Mouse (Mus musculus): Measurements from ENCODE around the gene Nacc1. TPM values are rescaled to one million over a fixed set of nuclear protein-coding genes. Genes with fewer than 3 reads are reported as not detected.

Nacc1 gene
- 10 to 100 TPM; 91.8 to 93.9 TPM for total RNA-seq (2021)
- long read RNA-seq, experiment 1, full-length matches to known transcripts, result 32 of 71 reads
- long read RNA-seq, experiment 1, partial matches to known transcripts, result 0 of 71 reads
- long read RNA-seq, experiment 1, other reads (novel, unspliced or antisense), result 39 of 71 reads
- long read RNA-seq, experiment 2, full-length matches to known transcripts, result 41 of 114 reads
- long read RNA-seq, experiment 2, partial matches to known transcripts, result 5 of 114 reads
- long read RNA-seq, experiment 2, other reads (novel, unspliced or antisense), result 68 of 114 reads

GRCm38 (mm10) chr8:84687705-84688100 is at the start of gene Nacc1:
Nacc1 (minus strand) TSS chr8:84687862.
- Histone ChIP-seq H3K4me3 (peak within 1 kb of the TSS; percentile 87), H3K27ac (peak within 1 kb of the TSS; percentile 97)
- TF ChIP-seq CTCF (conservative IDR thresholded peaks at IDR 0.05), result peak; percentile 49
- peak; percentile 85 to 88 for DNase-seq (ENCODE audit: low spot score in 2 of 2)

GRCm38 (mm10) chr8:84736521-84736920 is 48.9 kb upstream of the Nacc1 start:
- TF ChIP-seq CTCF (conservative IDR thresholded peaks at IDR 0.05), result no peak
- Histone ChIP-seq H3K4me3 (no peak overlapping the region; the same call in 1 of the 2 replicates), H3K27ac (peak overlapping the region; percentile 93)
- DNase-seq (ENCODE audit: low spot score in 2 of 2), result no peak

GRCm38 (mm10) chr8:84735597-84735996 is 47.9 kb upstream of the Nacc1 start:
- no peak for TF ChIP-seq CTCF (conservative IDR thresholded peaks at IDR 0.05)
- Histone ChIP-seq H3K27ac (peak overlapping the region; percentile 93), H3K4me3 (no peak overlapping the region)
- DNase-seq (ENCODE audit: low spot score in 2 of 2), result no peak

- no peak for TF ChIP-seq CTCF (conservative IDR thresholded peaks at IDR 0.05)
- peak overlapping the region; percentile 93 for H3K27ac ChIP-seq
These were observed 47.0 kb upstream of the Nacc1 start for GRCm38 (mm10) chr8:84734680-84735079.

GRCm38 (mm10) chr8:84733959-84734358 is 46.3 kb upstream of the Nacc1 start:
- TF ChIP-seq CTCF (conservative IDR thresholded peaks at IDR 0.05), result no peak
- peak overlapping the region; percentile 93 for H3K27ac ChIP-seq
- no peak for DNase-seq (ENCODE audit: low spot score in 2 of 2)
- H3K4me3 ChIP-seq, result no peak overlapping the region

More at GRCm38 (mm10) chr8:84734680-84735079, 47.0 kb upstream of the Nacc1 start:
- no peak overlapping the region for H3K4me3 ChIP-seq
- no peak for DNase-seq (ENCODE audit: low spot score in 2 of 2)

GRCm38 (mm10) chr8:84732996-84733395 is 45.3 kb upstream of the Nacc1 start:
- peak overlapping the region; percentile 93 for H3K27ac ChIP-seq

GRCm38 (mm10) chr8:84732545-84732944 is 44.9 kb upstream of the Nacc1 start:
- Histone ChIP-seq H3K4me3 (no peak overlapping the region), H3K27ac (peak overlapping the region; percentile 93)
- no peak for TF ChIP-seq CTCF (conservative IDR thresholded peaks at IDR 0.05)
- DNase-seq (ENCODE audit: low spot score in 2 of 2), result no peak

More at GRCm38 (mm10) chr8:84732996-84733395, 45.3 kb upstream of the Nacc1 start:
- TF ChIP-seq CTCF (conservative IDR thresholded peaks at IDR 0.05), result no peak
- H3K4me3 ChIP-seq, result no peak overlapping the region
- no peak for DNase-seq (ENCODE audit: low spot score in 2 of 2)

GRCm38 (mm10) chr8:84731371-84732177 is 43.9 kb upstream of the Nacc1 start:
- no peak for TF ChIP-seq CTCF (conservative IDR thresholded peaks at IDR 0.05)
- DNase-seq (ENCODE audit: low spot score in 2 of 2), result no peak
- Histone ChIP-seq H3K27ac (peak overlapping the region; percentile 93), H3K4me3 (no peak overlapping the region)

- peak overlapping the region; percentile 23 for H3K4me3 ChIP-seq
- TF ChIP-seq CTCF (conservative IDR thresholded peaks at IDR 0.05), result no peak
- no peak for DNase-seq (ENCODE audit: low spot score in 2 of 2)
These were observed 43.1 kb upstream of the Nacc1 start for GRCm38 (mm10) chr8:84730541-84731370.

GRCm38 (mm10) chr8:84729921-84730362 is 42.3 kb upstream of the Nacc1 start:
- TF ChIP-seq CTCF (conservative IDR thresholded peaks at IDR 0.05), result peak; percentile 22
- Histone ChIP-seq H3K4me3 (peak overlapping the region; percentile 23), H3K27ac (peak overlapping the region; percentile 93)
- no peak for DNase-seq (ENCODE audit: low spot score in 2 of 2)

More at GRCm38 (mm10) chr8:84730541-84731370, 43.1 kb upstream of the Nacc1 start:
- peak overlapping the region; percentile 93 for H3K27ac ChIP-seq

- TF ChIP-seq CTCF (conservative IDR thresholded peaks at IDR 0.05), result no peak
- DNase-seq (ENCODE audit: low spot score in 2 of 2), result peak; percentile 52 to 55
- H3K4me3 ChIP-seq, result no peak overlapping the region
- H3K27ac ChIP-seq, result peak overlapping the region; percentile 93
These were observed 40.8 kb upstream of the Nacc1 start for GRCm38 (mm10) chr8:84728474-84728873.

GRCm38 (mm10) chr8:84725941-84726259 is 38.2 kb upstream of the Nacc1 start:
- H3K27ac ChIP-seq, result peak overlapping the region; percentile 93

More at GRCm38 (mm10) chr8:84725941-84726259, 38.2 kb upstream of the Nacc1 start:
- TF ChIP-seq CTCF (conservative IDR thresholded peaks at IDR 0.05), result peak; percentile 85
- no peak overlapping the region for H3K4me3 ChIP-seq
- no peak for DNase-seq (ENCODE audit: low spot score in 2 of 2)
